Mouse (Mus musculus) layer of hippocampus, adult 2 months (tissue): Measurements from ENCODE around the gene Olfr826. TPM values are rescaled to one million over a fixed set of nuclear protein-coding genes. Genes with fewer than 3 reads are reported as not detected.
"Not testable (repeated sequence)": the region's sequence is repeated elsewhere in the genome, so short reads cannot be mapped to it uniquely, and the experiment has no call there.

Experiments used
- DNase-seq, 2 experiments: peaks; one replicate each; pipeline ENCODE4 v3.0.0; 2022; ENCODE audit warnings: low spot score in 2 of 2
- H3K27ac ChIP-seq: fragments of 200-600 bp; 2 replicates; pipeline ENCODE4 v1.8.1; 2022
- H3K4me3 ChIP-seq: fragments of 200-600 bp; 2 replicates; pipeline ENCODE4 v1.8.1; 2022; ENCODE audit warnings: mild to moderate bottlenecking
- CTCF ChIP-seq: fragments of 200-600 bp; conservative IDR thresholded peaks from 2 replicates; pipeline ENCODE4 v1.8.1; 2022; ENCODE audit warnings: antibody characterized with exemption, mild to moderate bottlenecking, moderate library complexity
- long read RNA-seq, 2 experiments: library from polyadenylated mRNA; stranded (forward); transcript quantifications; one replicate each; pipeline ENCODE4 v2.0.0; 2021; ENCODE audit warnings: borderline mapping rate in 2 of 2
- total RNA-seq, 2 experiments: library from RNA; stranded (reverse); gene quantifications; 2 replicates each; pipeline ENCODE4 v1.2.3; 2021

Gene Olfr826
- total RNA-seq = not detected
- long read RNA-seq, experiment 1 = 0 reads
- long read RNA-seq, experiment 2 = 0 reads

- no peak for DNase-seq
- no peak within 1 kb of the TSS for H3K4me3 ChIP-seq
- H3K27ac ChIP-seq = no peak within 1 kb of the TSS
- no peak for TF ChIP-seq CTCF
These were observed at the start of gene Olfr826 for GRCm38 (mm10) chr10:130184086-130184485. Gene Olfr826, minus strand, starts transcription at chr10:130184186.

GRCm38 (mm10) chr10:130232117-130232516, 48.1 kb upstream of the Olfr826 start:
- no peak overlapping the region for H3K4me3 ChIP-seq
- no peak overlapping the region for H3K27ac ChIP-seq
- no peak for TF ChIP-seq CTCF
- DNase-seq = no peak

GRCm38 (mm10) chr10:130229584-130229983, 45.6 kb upstream of the Olfr826 start:
- no peak for DNase-seq
- Histone ChIP-seq H3K4me3 (no peak overlapping the region), H3K27ac (no peak overlapping the region)
- peak; percentile 62 for TF ChIP-seq CTCF

GRCm38 (mm10) chr10:130228246-130228645, 44.3 kb upstream of the Olfr826 start:
- peak; percentile 13 to 66 for DNase-seq
- Histone ChIP-seq H3K4me3 (no peak overlapping the region), H3K27ac (no peak overlapping the region)
- TF ChIP-seq CTCF = peak; percentile 97

GRCm38 (mm10) chr10:130225034-130225433, 41.0 kb upstream of the Olfr826 start:
- no peak for DNase-seq
- Histone ChIP-seq H3K27ac (no peak overlapping the region), H3K4me3 (no peak overlapping the region)
- no peak for TF ChIP-seq CTCF

GRCm38 (mm10) chr10:130214303-130214702, 30.3 kb upstream of the Olfr826 start, which contains the start of gene Olfr827:
Gene Olfr827, minus strand, starts transcription at chr10:130214403.
- no peak for DNase-seq
- no peak for TF ChIP-seq CTCF
- Histone ChIP-seq H3K4me3 (no peak within 1 kb of the TSS), H3K27ac (no peak within 1 kb of the TSS)

GRCm38 (mm10) chr10:130166666-130167065, 17.3 kb downstream of the Olfr826 start, which contains the start of gene Olfr825:
Gene Olfr825, minus strand, starts transcription at chr10:130166766.
- DNase-seq = no peak
- Histone ChIP-seq H3K4me3 (no peak within 1 kb of the TSS), H3K27ac (no peak within 1 kb of the TSS)
- no peak for TF ChIP-seq CTCF

GRCm38 (mm10) chr10:130165196-130165595, 18.8 kb downstream of the Olfr826 start:
- TF ChIP-seq CTCF = no peak
- H3K4me3 ChIP-seq = no peak overlapping the region
- H3K27ac ChIP-seq = no peak overlapping the region
- DNase-seq = no peak

- TF ChIP-seq CTCF = no peak
- DNase-seq = no peak
- Histone ChIP-seq H3K4me3 (no peak overlapping the region), H3K27ac (no peak overlapping the region)
These were observed 39.9 kb downstream of the Olfr826 start for GRCm38 (mm10) chr10:130144121-130144520.

GRCm38 (mm10) chr10:130142481-130142880, 41.5 kb downstream of the Olfr826 start:
- DNase-seq, H3K4me3 ChIP-seq, H3K27ac ChIP-seq: not testable (repeated sequence)

- no peak for DNase-seq
- H3K4me3 ChIP-seq = no peak overlapping the region
- H3K27ac ChIP-seq = no peak overlapping the region
- TF ChIP-seq CTCF = no peak
These were observed 49.2 kb downstream of the Olfr826 start for GRCm38 (mm10) chr10:130134811-130135210.

GRCm38 (mm10) chr10:130129900-130130299, 54.1 kb downstream of the Olfr826 start, which contains the start of gene Olfr824:
Gene Olfr824, minus strand, starts transcription at chr10:130130000.
- DNase-seq, H3K27ac ChIP-seq, H3K4me3 ChIP-seq: not testable (repeated sequence)

Other genes with a start within 250 kb of the Olfr826 start
- gene Olfr818, start 235.1 kb downstream of the Olfr826 start, total RNA-seq = not detected
- not detected for gene Olfr819, start 216.9 kb downstream of the Olfr826 start, total RNA-seq
- gene Olfr247, start 208.0 kb downstream of the Olfr826 start, total RNA-seq = not detected
- gene Gm10310, start 199.1 kb downstream of the Olfr826 start, total RNA-seq = not detected
- gene Olfr820, start 171.6 kb downstream of the Olfr826 start, total RNA-seq = not detected
- not detected for gene Olfr821, start 153.8 kb downstream of the Olfr826 start, total RNA-seq
- gene Olfr822, start 113.0 kb downstream of the Olfr826 start, total RNA-seq = not detected
- gene Olfr823, start 68.8 kb downstream of the Olfr826 start, total RNA-seq = not detected
- not detected for gene Olfr824, start 54.2 kb downstream of the Olfr826 start, total RNA-seq
- not detected for gene Olfr825, start 17.4 kb downstream of the Olfr826 start, total RNA-seq
- not detected for gene Olfr827, start 30.2 kb upstream of the Olfr826 start, total RNA-seq
- gene Neurod4, start 96.1 kb upstream of the Olfr826 start, total RNA-seq = under 1 TPM; 0.10 to 0.18 TPM
- gene Tespa1, start 138.7 kb upstream of the Olfr826 start, total RNA-seq = 1 to 10 TPM; 1.6 to 1.7 TPM
- gene Vmn2r84, start 210.1 kb upstream of the Olfr826 start, total RNA-seq = under 1 TPM; 0.13 to 0.20 TPM
- gene Vmn2r85, start 245.5 kb upstream of the Olfr826 start, total RNA-seq = under 1 TPM; 0.29 to 0.41 TPM